Mouse (Mus musculus): Measurements from ENCODE around the gene Rara. TPM values are rescaled to one million over a fixed set of nuclear protein-coding genes. Genes with fewer than 3 reads are reported as not detected.
A peak's percentile ranks its signal among the peaks of the same experiment; 100 is the strongest.

The Rara gene
- polyA plus RNA-seq, 1 experiment from 2014 or later, result 9.1 TPM

GRCm38 (mm10) chr11:98924633-98925175 is 2.9 kb upstream of the Rara start:
- 38% methylated on average over 5 of the region's 5 CpGs for WGBS
- Histone ChIP-seq H3K36me3 (no peaks in the 10 kb centered on the region), H3K4me1 (replicated peaks) (peaks cover 75% of the 10 kb centered on the region), H3K27me3 (0 out of 2 replicates have a peak, but pooled peaks cover 2% of the 10 kb centered on the region), H3K9ac (replicated peaks) (0 out of 2 replicates have a peak overlapping the region, but pooled peaks have one; percentile 19), H3K27ac (peak overlapping the region; percentile 75), H3K4me3 (replicated peaks) (no peak overlapping the region), H3K4me2 (replicated peaks) (no peak overlapping the region), H3K9me3 (no peaks in the 10 kb centered on the region)
- ATAC-seq, result no peak

GRCm38 (mm10) chr11:98925265-98925721 is 2.3 kb upstream of the Rara start:
- Histone ChIP-seq H3K27me3 (0 out of 2 replicates have a peak, but pooled peaks cover 2% of the 10 kb centered on the region), H3K36me3 (no peaks in the 10 kb centered on the region), H3K4me1 (replicated peaks) (peaks cover 80% of the 10 kb centered on the region), H3K9me3 (no peaks in the 10 kb centered on the region), H3K27ac (peak overlapping the region; percentile 75), H3K4me3 (replicated peaks) (no peak overlapping the region), H3K4me2 (replicated peaks) (peak overlapping the region; percentile 33), H3K9ac (replicated peaks) (peak overlapping the region; percentile 19; the same call in 1 of the 2 replicates)
- WGBS, result 5% methylated on average over 10 of the region's 10 CpGs
- peak; percentile 19; the same call in 1 of the 2 replicates for ATAC-seq

- Histone ChIP-seq H3K4me2 (replicated peaks) (peak overlapping the region; percentile 33), H3K4me1 (replicated peaks) (peaks cover 86% of the 10 kb centered on the region), H3K27me3 (0 out of 2 replicates have a peak, but pooled peaks cover 2% of the 10 kb centered on the region), H3K9ac (replicated peaks) (peak overlapping the region; percentile 19; the same call in 1 of the 2 replicates), H3K9me3 (no peaks in the 10 kb centered on the region), H3K4me3 (replicated peaks) (no peak overlapping the region), H3K27ac (peak overlapping the region; percentile 75), H3K36me3 (no peaks in the 10 kb centered on the region)
- 7% methylated on average over 12 of the region's 12 CpGs for WGBS
- ATAC-seq, result peak; percentile 53
These were observed 1.7 kb upstream of the Rara start for GRCm38 (mm10) chr11:98925868-98926311.

GRCm38 (mm10) chr11:98926553-98926952 is 1.1 kb upstream of the Rara start:
- Histone ChIP-seq H3K9ac (replicated peaks) (peak overlapping the region; percentile 19; the same call in 1 of the 2 replicates), H3K27ac (peak overlapping the region; percentile 75; the same call in 1 of the 2 replicates), H3K4me1 (replicated peaks) (peaks cover 93% of the 10 kb centered on the region), H3K27me3 (0 out of 2 replicates have a peak, but pooled peaks cover 2% of the 10 kb centered on the region), H3K4me3 (replicated peaks) (no peak overlapping the region), H3K9me3 (no peaks in the 10 kb centered on the region), H3K36me3 (no peaks in the 10 kb centered on the region), H3K4me2 (replicated peaks) (no peak overlapping the region)
- ATAC-seq, result no peak
- 69% methylated on average over 7 of the region's 7 CpGs for WGBS

GRCm38 (mm10) chr11:98928186-98928893 is 722 bp downstream of the Rara start:
- WGBS, result 10% methylated on average over 12 of the region's 12 CpGs
- H3K27ac ChIP-seq, result no peak overlapping the region
- H3K4me2 ChIP-seq (replicated peaks), result peak overlapping the region; percentile 75
- 0 out of 2 replicates have a peak, but pooled peaks cover 2% of the 10 kb centered on the region for H3K27me3 ChIP-seq
- H3K4me1 ChIP-seq (replicated peaks), result peaks cover 97% of the 10 kb centered on the region
- H3K9me3 ChIP-seq, result no peaks in the 10 kb centered on the region
- peak overlapping the region; percentile 58 for H3K4me3 ChIP-seq (replicated peaks)
- no peaks in the 10 kb centered on the region for H3K36me3 ChIP-seq
- peak overlapping the region; percentile 74 for H3K9ac ChIP-seq (replicated peaks)
- 0 out of 2 replicates have a peak, but pooled peaks have one; percentile 7 for ATAC-seq

GRCm38 (mm10) chr11:98929503-98929902 is 1.9 kb downstream of the Rara start:
- WGBS, result 5% methylated on average over 9 of the region's 9 CpGs
- H3K9me3 ChIP-seq, result no peaks in the 10 kb centered on the region
- H3K27me3 ChIP-seq, result 0 out of 2 replicates have a peak, but pooled peaks cover 2% of the 10 kb centered on the region
- peak overlapping the region; percentile 2; the same call in 1 of the 2 replicates for H3K4me3 ChIP-seq (replicated peaks)
- H3K4me1 ChIP-seq (replicated peaks), result peaks cover 87% of the 10 kb centered on the region
- H3K9ac ChIP-seq (replicated peaks), result peak overlapping the region; percentile 61
- peak overlapping the region; percentile 75 for H3K4me2 ChIP-seq (replicated peaks)
- H3K36me3 ChIP-seq, result no peaks in the 10 kb centered on the region
- peak overlapping the region; percentile 11; the same call in 1 of the 2 replicates for H3K27ac ChIP-seq
- no peak for ATAC-seq

- peak overlapping the region; percentile 11; the same call in 1 of the 2 replicates for H3K27ac ChIP-seq
- H3K9me3 ChIP-seq, result no peaks in the 10 kb centered on the region
- 66% methylated on average over 7 of the region's 7 CpGs for WGBS
- H3K4me2 ChIP-seq (replicated peaks), result peak overlapping the region; percentile 75
- H3K36me3 ChIP-seq, result no peaks in the 10 kb centered on the region
- no peak overlapping the region for H3K4me3 ChIP-seq (replicated peaks)
- peaks cover 6% of the 10 kb centered on the region for H3K27me3 ChIP-seq
- ATAC-seq, result no peak
- H3K4me1 ChIP-seq (replicated peaks), result peaks cover 80% of the 10 kb centered on the region
- H3K9ac ChIP-seq (replicated peaks), result peak overlapping the region; percentile 61
These were observed 2.5 kb downstream of the Rara start for GRCm38 (mm10) chr11:98930127-98930601.

GRCm38 (mm10) chr11:98930773-98931512 is 3.3 kb downstream of the Rara start:
- Histone ChIP-seq H3K4me1 (replicated peaks) (peaks cover 75% of the 10 kb centered on the region), H3K9ac (replicated peaks) (peak overlapping the region; percentile 30)
- no peak for ATAC-seq

GRCm38 (mm10) chr11:98931513-98932292 is 4.1 kb downstream of the Rara start:
- 0 out of 2 replicates have a peak overlapping the region, but pooled peaks have one; percentile 30 for H3K9ac ChIP-seq (replicated peaks)
- 33% methylated on average over 7 of the region's 7 CpGs for WGBS

More at GRCm38 (mm10) chr11:98930773-98931512, 3.3 kb downstream of the Rara start:
- Histone ChIP-seq H3K4me3 (replicated peaks) (no peak overlapping the region), H3K27ac (peak overlapping the region; percentile 59; the same call in 1 of the 2 replicates), H3K9me3 (no peaks in the 10 kb centered on the region), H3K36me3 (no peaks in the 10 kb centered on the region), H3K27me3 (peaks cover 12% of the 10 kb centered on the region), H3K4me2 (replicated peaks) (no peak overlapping the region)
- 61% methylated on average over 10 of the region's 10 CpGs for WGBS

GRCm38 (mm10) chr11:98932293-98933091 is 4.9 kb downstream of the Rara start:
- Histone ChIP-seq H3K36me3 (no peaks in the 10 kb centered on the region), H3K9me3 (no peaks in the 10 kb centered on the region), H3K27me3 (peaks cover 20% of the 10 kb centered on the region), H3K27ac (no peak overlapping the region), H3K4me2 (replicated peaks) (0 out of 2 replicates have a peak overlapping the region, but pooled peaks have one; percentile 11), H3K4me3 (replicated peaks) (no peak overlapping the region), H3K9ac (replicated peaks) (no peak overlapping the region; the same call in 1 of the 2 replicates), H3K4me1 (replicated peaks) (peaks cover 74% of the 10 kb centered on the region)
- 43% methylated on average over 19 of the region's 19 CpGs for WGBS
- no peak for ATAC-seq

More at GRCm38 (mm10) chr11:98931513-98932292, 4.1 kb downstream of the Rara start:
- Histone ChIP-seq H3K36me3 (no peaks in the 10 kb centered on the region), H3K4me2 (replicated peaks) (no peak overlapping the region), H3K4me3 (replicated peaks) (no peak overlapping the region), H3K27me3 (peaks cover 20% of the 10 kb centered on the region), H3K9me3 (no peaks in the 10 kb centered on the region), H3K4me1 (replicated peaks) (peaks cover 75% of the 10 kb centered on the region), H3K27ac (peak overlapping the region; percentile 59; the same call in 1 of the 2 replicates)
- no peak for ATAC-seq

Data from midbrain, embryonic 13.5 days (tissue).